Comparison of ENCODE assay signal across 23 mouse cellular contexts in genomic region chr2:121859380-121859980, GRCm38 (mm10). TPM values are rescaled to one million over a fixed set of nuclear protein-coding genes. Genes with fewer than 3 reads are reported as not detected.
DNase-seq lines count a peak whose midpoint lies in the region; ATAC-seq and TF ChIP-seq lines count a peak whose summit lies in the region.
"Had no signal": no experiment of that assay in that cellular context is flagged by ENCODE, and none has a peak within 500 bp of the region (broad histone marks: within the 10 kb centered on the region; RNA-seq: fewer than 3 reads in every experiment).

No protein-coding gene starts in this region.

- no peaks in the 10 kb centered on the region for H3K9me3 ChIP-seq in embryonic facial prominence, embryonic 14.5 days (ENCODE audit: control insufficient read depth, low read length)
- no peaks in the 10 kb centered on the region for H3K9me3 ChIP-seq in embryonic facial prominence, embryonic 10.5 days
- 0 out of 2 replicates have a peak, but pooled peaks cover 4% of the 10 kb centered on the region for H3K9me3 ChIP-seq in hindbrain, postnatal 0 days (ENCODE audit: low read length)
- H3K9me3 ChIP-seq in hindbrain, embryonic 12.5 days (replicated peaks) = no peaks in the 10 kb centered on the region
- H3K9me3 ChIP-seq in midbrain, postnatal 0 days (ENCODE audit: low read length) = no peaks in the 10 kb centered on the region
- H3K9me3 ChIP-seq in midbrain, embryonic 10.5 days (replicated peaks) = no peaks in the 10 kb centered on the region
- H3K9me3 ChIP-seq in forebrain, embryonic 15.5 days = no peaks in the 10 kb centered on the region
- H3K9me3 ChIP-seq: embryonic facial prominence, embryonic 13.5 days; heart, embryonic 12.5 days; hindbrain, embryonic 15.5 days; limb, embryonic 10.5 days; neural tube, embryonic 12.5 days had no signal

- TF ChIP-seq CTCF in hindbrain, postnatal 0 days (IDR thresholded peaks at IDR 0.05; ENCODE audit: low read depth) = no peak
- no peak for TF ChIP-seq CTCF in midbrain, postnatal 0 days (IDR thresholded peaks at IDR 0.05)

- no peak for ATAC-seq in embryonic facial prominence, embryonic 14.5 days (ENCODE audit: low read depth)
- ATAC-seq in hindbrain, postnatal 0 days = no peak
- ATAC-seq in hindbrain, embryonic 12.5 days (ENCODE audit: low FRiP score) = no peak
- no peak for ATAC-seq in midbrain, postnatal 0 days (ENCODE audit: low FRiP score)
- ATAC-seq in forebrain, embryonic 15.5 days (replicated peaks) = no peak
- ATAC-seq: liver, postnatal 0 days had no signal

- no peak overlapping the region for H3K9ac ChIP-seq in embryonic facial prominence, embryonic 14.5 days (ENCODE audit: low read depth, low read length)
- no peak overlapping the region for H3K9ac ChIP-seq in hindbrain, postnatal 0 days (replicated peaks; ENCODE audit: low read length)
- no peak overlapping the region for H3K9ac ChIP-seq in hindbrain, embryonic 12.5 days
- no peak overlapping the region for H3K9ac ChIP-seq in midbrain, postnatal 0 days (replicated peaks; ENCODE audit: low read length, poor library complexity, severe bottlenecking)
- no peak overlapping the region for H3K9ac ChIP-seq in forebrain, embryonic 15.5 days (replicated peaks)
- H3K9ac ChIP-seq: embryonic facial prominence, embryonic 13.5 days; heart, embryonic 12.5 days; hindbrain, embryonic 15.5 days; liver, postnatal 0 days; neural tube, embryonic 12.5 days had no signal

- H3K4me1 ChIP-seq in embryonic facial prominence, embryonic 14.5 days (ENCODE audit: control insufficient read depth, insufficient read depth, low read length) = no peaks in the 10 kb centered on the region
- H3K4me1 ChIP-seq in embryonic facial prominence, embryonic 10.5 days = no peaks in the 10 kb centered on the region
- no peaks in the 10 kb centered on the region for H3K4me1 ChIP-seq in hindbrain, postnatal 0 days (ENCODE audit: insufficient read depth, low read length)
- no peaks in the 10 kb centered on the region for H3K4me1 ChIP-seq in hindbrain, embryonic 12.5 days
- H3K4me1 ChIP-seq in midbrain, postnatal 0 days (ENCODE audit: insufficient read depth, low read length) = no peaks in the 10 kb centered on the region
- no peaks in the 10 kb centered on the region for H3K4me1 ChIP-seq in midbrain, embryonic 10.5 days
- H3K4me1 ChIP-seq in forebrain, embryonic 15.5 days = peaks cover 12% of the 10 kb centered on the region
- H3K4me1 ChIP-seq: embryonic facial prominence, embryonic 13.5 days; heart, embryonic 12.5 days; hindbrain, embryonic 15.5 days; limb, embryonic 10.5 days; neural tube, embryonic 12.5 days had no signal

- no peaks in the 10 kb centered on the region for H3K27me3 ChIP-seq in embryonic facial prominence, embryonic 14.5 days (replicated peaks; ENCODE audit: control insufficient read depth, insufficient read depth, low read length)
- H3K27me3 ChIP-seq in embryonic facial prominence, embryonic 10.5 days (replicated peaks; ENCODE audit: low read depth, poor library complexity, severe bottlenecking) = no peaks in the 10 kb centered on the region
- no peaks in the 10 kb centered on the region for H3K27me3 ChIP-seq in hindbrain, postnatal 0 days (ENCODE audit: insufficient read depth, low read length)
- peaks cover 11% of the 10 kb centered on the region for H3K27me3 ChIP-seq in hindbrain, embryonic 12.5 days
- peaks cover 17% of the 10 kb centered on the region for H3K27me3 ChIP-seq in midbrain, postnatal 0 days (ENCODE audit: insufficient read depth, low read length)
- H3K27me3 ChIP-seq in midbrain, embryonic 10.5 days (ENCODE audit: low read depth, poor library complexity, severe bottlenecking) = peaks cover 87% of the 10 kb centered on the region
- no peaks in the 10 kb centered on the region for H3K27me3 ChIP-seq in forebrain, embryonic 15.5 days
- H3K27me3 ChIP-seq: embryonic facial prominence, embryonic 13.5 days; hindbrain, embryonic 15.5 days; neural tube, embryonic 12.5 days had no signal

- DNase-seq in embryonic facial prominence, embryonic 14.5 days (ENCODE audit: low spot score) = peak; percentile 10
- DNase-seq in embryonic facial prominence, embryonic 10.5 days (ENCODE audit: low spot score) = no peak
- peak; percentile 39 for DNase-seq in hindbrain, postnatal 0 days (ENCODE audit: low spot score)
- DNase-seq in midbrain, postnatal 0 days (ENCODE audit: low spot score) = peak; percentile 31
- no peak for DNase-seq in midbrain, embryonic 10.5 days (ENCODE audit: low spot score)
- DNase-seq in heart, adult 9 months (ENCODE audit: low spot score in 2 of 2) = no peak
- DNase-seq: B cell, adult 2 months; cerebellum, adult 9-11 months; heart, postnatal 14 days; kidney, adult 11 months; liver, postnatal 0 days; lung, postnatal 4 days; right cerebral cortex, postnatal 25 days; thymus, adult 18-20 months; thymus, postnatal 4 days had no signal

- no peak overlapping the region for H3K27ac ChIP-seq in embryonic facial prominence, embryonic 14.5 days (replicated peaks; ENCODE audit: low read depth, low read length)
- no peak overlapping the region for H3K27ac ChIP-seq in embryonic facial prominence, embryonic 10.5 days (replicated peaks)
- H3K27ac ChIP-seq in hindbrain, postnatal 0 days = 0 out of 2 replicates have a peak overlapping the region, but pooled peaks have one; percentile 21
- H3K27ac ChIP-seq in hindbrain, embryonic 12.5 days = no peak overlapping the region
- no peak overlapping the region for H3K27ac ChIP-seq in midbrain, postnatal 0 days (ENCODE audit: low read depth, low read length)
- no peak overlapping the region for H3K27ac ChIP-seq in midbrain, embryonic 10.5 days (replicated peaks)
- H3K27ac ChIP-seq in forebrain, embryonic 15.5 days (replicated peaks) = peak overlapping the region; percentile 55
- H3K27ac ChIP-seq: embryonic facial prominence, embryonic 13.5 days; hindbrain, embryonic 15.5 days; limb, embryonic 10.5 days; neural tube, embryonic 12.5 days had no signal

- no peaks in the 10 kb centered on the region for H3K36me3 ChIP-seq in embryonic facial prominence, embryonic 14.5 days (ENCODE audit: control insufficient read depth, insufficient read depth, low read length)
- H3K36me3 ChIP-seq in embryonic facial prominence, embryonic 10.5 days (replicated peaks) = no peaks in the 10 kb centered on the region
- H3K36me3 ChIP-seq in hindbrain, postnatal 0 days (ENCODE audit: insufficient read depth, low read length) = no peaks in the 10 kb centered on the region
- H3K36me3 ChIP-seq in hindbrain, embryonic 12.5 days = no peaks in the 10 kb centered on the region
- no peaks in the 10 kb centered on the region for H3K36me3 ChIP-seq in midbrain, postnatal 0 days (ENCODE audit: insufficient read depth, low read length)
- no peaks in the 10 kb centered on the region for H3K36me3 ChIP-seq in midbrain, embryonic 10.5 days
- H3K36me3 ChIP-seq in forebrain, embryonic 15.5 days = no peaks in the 10 kb centered on the region
- H3K36me3 ChIP-seq: embryonic facial prominence, embryonic 13.5 days; heart, embryonic 12.5 days; hindbrain, embryonic 15.5 days; limb, embryonic 10.5 days; neural tube, embryonic 12.5 days had no signal

- no peak overlapping the region for H3K4me3 ChIP-seq in embryonic facial prominence, embryonic 14.5 days (ENCODE audit: low read depth, low read length)
- H3K4me3 ChIP-seq in embryonic facial prominence, embryonic 10.5 days = no peak overlapping the region
- H3K4me3 ChIP-seq in hindbrain, postnatal 0 days (ENCODE audit: low read length) = no peak overlapping the region
- no peak overlapping the region for H3K4me3 ChIP-seq in hindbrain, embryonic 12.5 days
- H3K4me3 ChIP-seq in midbrain, postnatal 0 days (ENCODE audit: low read depth, low read length) = no peak overlapping the region
- H3K4me3 ChIP-seq in midbrain, embryonic 10.5 days = no peak overlapping the region
- H3K4me3 ChIP-seq in forebrain, embryonic 15.5 days = no peak overlapping the region
- H3K4me3 ChIP-seq: embryonic facial prominence, embryonic 13.5 days; heart, embryonic 12.5 days; hindbrain, embryonic 15.5 days; limb, embryonic 10.5 days; neural tube, embryonic 12.5 days had no signal

- no peak overlapping the region for H3K4me2 ChIP-seq in embryonic facial prominence, embryonic 14.5 days (ENCODE audit: low read depth, low read length)
- H3K4me2 ChIP-seq in hindbrain, postnatal 0 days (ENCODE audit: low read depth, low read length) = no peak overlapping the region
- no peak overlapping the region for H3K4me2 ChIP-seq in hindbrain, embryonic 12.5 days (replicated peaks)
- no peak overlapping the region for H3K4me2 ChIP-seq in midbrain, postnatal 0 days (ENCODE audit: low read depth, low read length, poor library complexity, severe bottlenecking)
- no peak overlapping the region for H3K4me2 ChIP-seq in forebrain, embryonic 15.5 days (replicated peaks)
- H3K4me2 ChIP-seq: embryonic facial prominence, embryonic 13.5 days; heart, embryonic 12.5 days; hindbrain, embryonic 15.5 days; neural tube, embryonic 12.5 days had no signal

- 68% methylated on average over 5 of the region's 5 CpGs for WGBS in embryonic facial prominence, embryonic 14.5 days
- 68% methylated on average over 5 of the region's 5 CpGs for WGBS in embryonic facial prominence, embryonic 10.5 days
- WGBS in hindbrain, postnatal 0 days = 45% methylated on average over 5 of the region's 5 CpGs
- WGBS in hindbrain, embryonic 12.5 days = 77% methylated on average over 5 of the region's 5 CpGs
- WGBS in midbrain, postnatal 0 days = 65% methylated on average over 5 of the region's 5 CpGs
- 79% methylated on average over 5 of the region's 5 CpGs for WGBS in midbrain, embryonic 10.5 days
- 18% methylated on average over 5 of the region's 5 CpGs for WGBS in forebrain, embryonic 15.5 days

RNA-seq across cellular contexts. Expression of gene Casc4, which starts 7.3 kb away (rescaled TPM):
- polyA plus RNA-seq in embryonic facial prominence, embryonic 14.5 days (2014; fragmentation: Nextera tagmentation; extraction: Ambion mirVana) = 22.5 and 23.6 TPM in 2 replicates
- polyA plus RNA-seq in embryonic facial prominence, embryonic 10.5 days (2016; fragmentation: Nextera tagmentation; extraction: Ambion mirVana) = 14.0 and 15.1 TPM in 2 replicates
- total RNA-seq in hindbrain, postnatal 0 days (2014; rRNA removed) = 79.7 and 120 TPM in 2 replicates
- polyA plus RNA-seq in hindbrain, postnatal 0 days (2015; fragmentation: Nextera tagmentation; extraction: Ambion mirVana) = 59.8 and 60.2 TPM in 2 replicates
- polyA plus RNA-seq in hindbrain, embryonic 12.5 days (2016; fragmentation: Nextera tagmentation; extraction: Ambion mirVana) = 32.2 and 34.8 TPM in 2 replicates
- 118 and 127 TPM in 2 replicates for total RNA-seq in midbrain, postnatal 0 days (2014; rRNA removed)
- polyA plus RNA-seq in midbrain, postnatal 0 days (2015; fragmentation: Nextera tagmentation; extraction: Ambion mirVana) = 37.3 and 56.4 TPM in 2 replicates
- polyA plus RNA-seq in midbrain, embryonic 10.5 days (2016; fragmentation: Nextera tagmentation; extraction: Ambion mirVana) = 13.2 and 14.6 TPM in 2 replicates
- polyA plus RNA-seq in forebrain, embryonic 15.5 days (2015; fragmentation: Nextera tagmentation; extraction: Ambion mirVana) = 26.6 and 27.2 TPM in 2 replicates

RNA-seq across cellular contexts. Expression of gene Frmd5, which starts 52.6 kb away (rescaled TPM):
- polyA plus RNA-seq in embryonic facial prominence, embryonic 14.5 days (2014; fragmentation: Nextera tagmentation; extraction: Ambion mirVana) = 1.4 and 2.1 TPM in 2 replicates
- 5.4 and 6.9 TPM in 2 replicates for polyA plus RNA-seq in embryonic facial prominence, embryonic 10.5 days (2016; fragmentation: Nextera tagmentation; extraction: Ambion mirVana)
- 39.7 and 42.3 TPM in 2 replicates for total RNA-seq in hindbrain, postnatal 0 days (2014; rRNA removed)
- 13.1 and 14.6 TPM in 2 replicates for polyA plus RNA-seq in hindbrain, postnatal 0 days (2015; fragmentation: Nextera tagmentation; extraction: Ambion mirVana)
- 26.5 and 32.1 TPM in 2 replicates for polyA plus RNA-seq in hindbrain, embryonic 12.5 days (2016; fragmentation: Nextera tagmentation; extraction: Ambion mirVana)
- 38.3 and 42.5 TPM in 2 replicates for total RNA-seq in midbrain, postnatal 0 days (2014; rRNA removed)
- 12.3 and 14.6 TPM in 2 replicates for polyA plus RNA-seq in midbrain, postnatal 0 days (2015; fragmentation: Nextera tagmentation; extraction: Ambion mirVana)
- 10.9 and 13.8 TPM in 2 replicates for polyA plus RNA-seq in midbrain, embryonic 10.5 days (2016; fragmentation: Nextera tagmentation; extraction: Ambion mirVana)
- polyA plus RNA-seq in forebrain, embryonic 15.5 days (2015; fragmentation: Nextera tagmentation; extraction: Ambion mirVana) = 37.5 and 38.2 TPM in 2 replicates
- total RNA-seq: liver, adult 2 months had no signal
- polyA plus RNA-seq: liver, adult 2 months had no signal

Comparison
In these comparisons a context has a peak if more than half of its experiments do, and no peak if none do; other contexts are left out.
1. DNase-seq: peak in embryonic facial prominence, embryonic 14.5 days (single experiment), hindbrain, postnatal 0 days (single experiment) and midbrain, postnatal 0 days (single experiment); none in embryonic facial prominence, embryonic 10.5 days (single experiment), midbrain, embryonic 10.5 days (single experiment) and heart, adult 9 months (0 of 2).
2. H3K27ac ChIP-seq: peak in hindbrain, postnatal 0 days (single experiment) and forebrain, embryonic 15.5 days (single experiment); none in embryonic facial prominence, embryonic 14.5 days (single experiment), embryonic facial prominence, embryonic 10.5 days (single experiment), hindbrain, embryonic 12.5 days (single experiment), midbrain, postnatal 0 days (single experiment) and midbrain, embryonic 10.5 days (single experiment).